Mouse (Mus musculus) lung, postnatal 14 days (tissue): ENCODE measurements at regions not wholly inside any gene's neighbourhood (a gene's known extent, or its start where the extent isn't known, plus 50 kb on each side); places are given as distances from the start of the nearest gene placed in this dataset.
A peak's percentile ranks its signal among the peaks of the same experiment; 100 is the strongest.
"Not testable (repeated sequence)": the region's sequence is repeated elsewhere in the genome, so short reads cannot be mapped to it uniquely, and the experiment has no call there.

Experiments
- DNase-seq: peaks from one replicate; pipeline ENCODE4 v3.0.0; 2021

- DNase-seq = no peak
Observed at GRCm38 (mm10) chr11:41728839-41729238, 271.8 kb downstream of the Gabrg2 start.

GRCm38 (mm10) chr11:41716616-41717015, 284.0 kb downstream of the Gabrg2 start:
- no peak for DNase-seq

GRCm38 (mm10) chr11:41690682-41691081, 310.0 kb downstream of the Gabrg2 start:
- DNase-seq = no peak

- DNase-seq = no peak
Observed at GRCm38 (mm10) chr11:41682991-41683390, 317.7 kb downstream of the Gabrg2 start.

- DNase-seq = no peak
Observed at GRCm38 (mm10) chr11:41652566-41652965, 348.1 kb downstream of the Gabrg2 start.

- no peak for DNase-seq
Observed at GRCm38 (mm10) chr11:41645502-41645891, 355.2 kb downstream of the Gabrg2 start.

GRCm38 (mm10) chr11:41644725-41645501, 355.7 kb downstream of the Gabrg2 start:
- DNase-seq = peak; percentile 28

GRCm38 (mm10) chr11:41644083-41644482, 356.6 kb downstream of the Gabrg2 start:
- no peak for DNase-seq

GRCm38 (mm10) chr11:41599006-41599405, 401.7 kb downstream of the Gabrg2 start:
- no peak for DNase-seq

- no peak for DNase-seq
Observed at GRCm38 (mm10) chr11:41598431-41598830, 402.2 kb downstream of the Gabrg2 start.

GRCm38 (mm10) chr11:41591426-41591825, 409.2 kb downstream of the Gabrg2 start:
- DNase-seq = not testable (repeated sequence)
